Mouse (Mus musculus) G1E-ER4 (cell line): ENCODE data around the gene Tas2r137. TPM values are rescaled to one million over a fixed set of nuclear protein-coding genes. Genes with fewer than 3 reads are reported as not detected.

Experiments
- GATA1 ChIP-seq: IDR thresholded peaks from one replicate; pipeline ENCODE4 v1.8.0; 2012; ENCODE audit warnings: low read length, inconsistent platforms
- polyA plus RNA-seq: library from polyadenylated mRNA; stranded (reverse); fragments of >175 nt; gene quantifications from 2 replicates; pipeline ENCODE4 v1.2.3, GENCODE M21; 2012

Tas2r137 gene
- polyA plus RNA-seq: not detected in 2 replicates

GRCm38 (mm10) chr6:40490933-40491332 is at the start of gene Tas2r137:
TSS of gene Tas2r137 (plus strand) at chr6:40491233.
- TF ChIP-seq GATA1: no peak

DNA sequence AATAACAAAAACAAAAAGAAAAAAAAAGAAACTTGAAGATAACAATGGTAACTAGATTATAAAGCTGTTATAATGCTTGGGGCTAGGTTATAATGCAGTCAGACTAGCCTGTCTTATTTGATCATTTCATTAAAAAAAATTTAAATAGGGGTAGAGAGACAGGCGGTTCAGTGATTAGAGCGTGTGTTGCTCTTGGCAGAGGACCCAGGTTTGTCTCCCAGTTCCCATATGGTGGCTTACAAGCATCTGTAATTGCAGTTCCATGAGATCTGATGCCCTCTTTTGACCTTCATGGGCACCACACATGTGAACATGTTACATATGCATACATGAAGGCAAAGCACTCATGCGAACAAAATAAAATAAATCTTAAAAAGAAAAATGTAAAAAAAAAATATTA is 49.8 kb upstream of the Tas2r137 start:
- no peak for TF ChIP-seq GATA1

DNA sequence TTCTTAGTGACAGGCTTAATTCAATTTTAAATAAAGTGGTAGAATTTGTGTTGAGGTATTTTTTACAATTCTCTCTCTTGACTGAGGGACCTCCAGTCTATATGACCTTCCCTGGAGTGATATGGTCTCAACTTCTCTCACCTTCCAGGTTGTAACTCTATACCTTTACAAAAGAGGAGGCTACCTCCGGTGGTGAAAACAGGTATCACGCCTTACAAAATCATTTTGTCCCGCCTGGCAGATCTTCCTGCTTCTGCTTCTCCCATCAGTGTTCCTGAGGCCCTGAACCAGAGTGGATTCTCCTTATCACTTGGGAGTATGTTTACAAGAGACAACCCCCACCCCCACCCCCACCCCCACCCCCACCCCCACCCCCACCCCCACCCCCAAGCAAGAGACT is 49.3 kb upstream of the Tas2r137 start:
- TF ChIP-seq GATA1: no peak

GRCm38 (mm10) chr6:40443281-40443928 is 47.6 kb upstream of the Tas2r137 start:
- no peak for TF ChIP-seq GATA1

DNA sequence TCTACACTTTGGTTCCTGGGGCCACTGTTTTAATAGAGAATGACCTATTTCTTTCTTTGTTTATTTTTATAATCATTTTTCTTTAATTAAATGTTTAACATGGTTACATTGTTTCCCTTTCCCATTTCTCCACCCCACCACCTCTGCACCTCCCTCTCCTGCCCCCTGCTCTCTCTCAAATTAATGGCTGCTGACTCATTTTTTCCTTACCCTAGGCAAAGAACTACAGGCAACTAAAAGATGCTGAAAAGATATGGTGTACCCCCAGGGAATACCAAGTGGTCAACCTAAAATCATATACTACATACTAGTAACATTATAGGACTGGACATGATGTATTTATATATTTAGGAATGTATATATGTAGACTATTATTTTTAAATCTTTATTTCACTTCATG is 42.4 kb upstream of the Tas2r137 start:
- TF ChIP-seq GATA1: no peak

- no peak for TF ChIP-seq GATA1
Observed at GRCm38 (mm10) chr6:40454436-40455041, 36.5 kb upstream of the Tas2r137 start.

GRCm38 (mm10) chr6:40465710-40466109 is 25.3 kb upstream of the Tas2r137 start:
- no peak for TF ChIP-seq GATA1

DNA sequence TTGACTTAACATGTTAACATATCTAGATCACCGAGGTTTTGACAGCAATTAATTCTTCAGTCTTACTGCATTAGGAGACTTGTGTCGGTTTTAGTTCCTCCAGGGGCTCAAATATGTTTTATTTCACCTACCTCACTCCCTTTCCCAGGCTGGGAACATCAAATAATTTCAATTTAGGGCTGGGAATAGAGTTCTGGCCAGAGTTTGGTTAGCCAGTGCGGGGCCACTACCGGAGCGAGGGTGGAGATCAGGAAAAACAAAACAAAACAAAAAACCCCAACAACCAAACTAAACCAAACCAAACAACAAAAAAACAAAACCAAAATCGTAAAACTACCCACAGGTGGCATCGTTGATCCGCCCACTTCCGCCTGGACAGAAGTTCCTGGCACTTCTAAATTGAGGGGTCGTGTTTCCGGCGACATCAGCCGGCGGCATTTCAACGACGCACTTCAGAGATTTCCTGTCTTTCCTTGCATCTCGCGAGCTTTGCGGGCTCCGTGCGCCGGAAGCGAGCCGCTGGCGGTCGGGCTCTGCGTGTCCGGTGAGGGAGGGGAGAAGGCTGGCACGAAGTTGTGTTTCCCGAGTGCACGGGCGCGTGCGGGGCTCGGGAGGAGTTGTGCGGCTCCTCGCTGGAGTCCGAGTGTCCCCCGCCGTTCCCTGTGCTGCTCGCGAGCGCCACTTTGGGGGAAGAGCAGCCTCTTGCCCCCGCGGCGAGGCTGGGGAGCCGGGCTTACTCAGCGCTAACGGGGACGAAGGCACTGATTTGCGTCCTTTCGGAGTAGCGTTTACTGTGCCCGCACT is 19.9 kb upstream of the Tas2r137 start, which contains the start of gene Ssbp1:
Gene Ssbp1 (plus strand): TSS at position 437 of the 804 bp plus-strand sequence.
- TF ChIP-seq GATA1: no peak

GRCm38 (mm10) chr6:40471720-40472010 is 19.4 kb upstream of the Tas2r137 start:
- TF ChIP-seq GATA1: no peak

GRCm38 (mm10) chr6:40476132-40476531 is 14.9 kb upstream of the Tas2r137 start:
- no peak for TF ChIP-seq GATA1

DNA sequence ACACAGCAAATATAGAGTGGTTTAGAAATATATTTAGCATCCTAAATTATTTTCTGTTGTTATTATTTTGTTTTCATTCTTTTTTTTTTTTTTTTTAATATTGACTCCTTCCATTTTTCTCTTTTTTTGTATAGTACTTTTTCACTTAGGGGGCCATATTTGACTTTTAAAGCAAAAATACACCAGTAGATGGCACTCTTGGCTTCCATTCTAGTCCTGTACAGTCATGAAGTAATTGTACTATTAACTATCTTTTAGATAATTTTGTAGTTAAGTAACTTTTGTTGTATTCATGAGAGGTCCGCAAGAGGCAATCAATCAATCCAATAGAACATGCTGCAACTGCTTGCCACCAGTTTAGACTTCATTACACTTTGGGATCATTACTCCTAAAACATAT is 11.3 kb upstream of the Tas2r137 start:
- TF ChIP-seq GATA1: no peak

DNA sequence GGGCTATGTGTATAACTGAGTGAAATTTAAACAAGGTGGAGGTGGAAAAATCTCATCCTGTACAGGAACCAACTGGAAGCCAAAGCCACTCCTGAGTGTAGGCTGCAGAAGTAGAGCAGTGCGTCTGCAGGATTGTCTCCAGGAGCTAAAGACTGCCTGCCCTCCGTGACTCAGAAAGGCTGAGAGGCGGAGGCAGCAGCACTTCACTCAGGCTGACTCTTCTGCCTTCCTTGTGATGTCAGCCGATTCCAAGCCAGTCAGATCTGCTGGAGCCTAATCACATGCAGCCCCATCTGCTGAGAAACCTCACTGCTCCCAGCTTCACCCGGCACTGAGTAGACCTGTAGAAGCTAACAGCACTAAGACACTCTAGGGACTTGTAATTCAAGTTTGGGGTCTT is 8.7 kb upstream of the Tas2r137 start:
- TF ChIP-seq GATA1: no peak

GRCm38 (mm10) chr6:40493229-40493628 is 2.2 kb downstream of the Tas2r137 start, which contains the start of gene Tas2r108:
TSS of gene Tas2r108 (plus strand) at chr6:40493529.
- TF ChIP-seq GATA1: no peak

- no peak for TF ChIP-seq GATA1
Observed at GRCm38 (mm10) chr6:40519408-40519807, 28.4 kb downstream of the Tas2r137 start, which contains the start of gene Prss37. TSS of gene Prss37 (minus strand) at chr6:40519508.

Other genes starting within 250 kb of the Tas2r137 start
- gene Agk, start 166.1 kb upstream of the Tas2r137 start, polyA plus RNA-seq: 6.3 and 8.0 TPM in 2 replicates
- 0.10 and 0.17 TPM in 2 replicates for gene E330009J07Rik, start 55.1 kb upstream of the Tas2r137 start, polyA plus RNA-seq
- gene Wee2, start 52.1 kb upstream of the Tas2r137 start, polyA plus RNA-seq: not detected in 2 replicates
- 13.7 and 20.0 TPM in 2 replicates for gene Ssbp1, start 19.9 kb upstream of the Tas2r137 start, polyA plus RNA-seq
- gene Tas2r108, start 2.3 kb downstream of the Tas2r137 start, polyA plus RNA-seq: not detected in 2 replicates
- not detected in 2 replicates for gene Prss37, start 28.3 kb downstream of the Tas2r137 start, polyA plus RNA-seq
- not detected in 2 replicates for gene Olfr461, start 63.8 kb downstream of the Tas2r137 start, polyA plus RNA-seq
- gene Olfr460, start 78.3 kb downstream of the Tas2r137 start, polyA plus RNA-seq: not detected in 2 replicates
- not detected in 2 replicates for gene Clec5a, start 94.6 kb downstream of the Tas2r137 start, polyA plus RNA-seq
- gene Tas2r138, start 122.1 kb downstream of the Tas2r137 start, polyA plus RNA-seq: not detected in 2 replicates
- not detected in 2 replicates for gene Mgam, start 137.6 kb downstream of the Tas2r137 start, polyA plus RNA-seq